Mouse (Mus musculus) liver, embryonic 14.5 days (tissue): ENCODE measurements around the gene Bub1b. TPM values are rescaled to one million over a fixed set of nuclear protein-coding genes. Genes with fewer than 3 reads are reported as not detected.

Experiments
- ATAC-seq: fragments of 200-750 bp; cut with Nextera tagmentation; 2 replicates; pipeline ENCODE4 v1.8.0; 2017; ENCODE audit warnings: moderate number of reproducible peaks, mild to moderate bottlenecking, moderate library complexity; ENCODE audit not compliant: insufficient read depth
- DNase-seq, 3 experiments: peaks; one replicate each; pipeline ENCODE4 v3.0.0-alpha.2; 2012 to 2013; ENCODE audit warnings: low read depth in 3 of 3, low spot score in 3 of 3
- H3K27ac ChIP-seq: fragments of 300-500 bp; sonication (generic); 2 replicates; pipeline ENCODE4 v1.5.1; 2014; ENCODE audit warnings: moderate library complexity, mild to moderate bottlenecking, control low read depth, inconsistent platforms
- H3K27me3 ChIP-seq: fragments of 300-500 bp; sonication (generic); 2 replicates; pipeline ENCODE4 v1.6.1; 2014; ENCODE audit warnings: mild to moderate bottlenecking, low read length, moderate library complexity; ENCODE audit not compliant: control insufficient read depth, insufficient read depth
- H3K36me3 ChIP-seq: fragments of 300-500 bp; sonication (generic); replicated peaks from 2 replicates; pipeline ENCODE4 v1.6.1; 2014; ENCODE audit warnings: low read depth; ENCODE audit not compliant: control insufficient read depth, insufficient read depth
- H3K4me1 ChIP-seq, 2 experiments: fragments of 200-500 bp in 1 of 2; fragments of 300-500 bp in 1 of 2; sonication (generic) in 1 of 2; replicated peaks; 2 replicates each; pipeline ENCODE4 v1.6.1; 2012 to 2014; ENCODE audit warnings: antibody characterized with exemption in 1 of 2, inconsistent platforms in 1 of 2, low read length in 1 of 2; ENCODE audit not compliant: control insufficient read depth in 2 of 2, insufficient read depth in 2 of 2
- H3K4me2 ChIP-seq: fragments of 300-500 bp; sonication (generic); 2 replicates; pipeline ENCODE4 v1.6.1; 2014; ENCODE audit warnings: low read depth, mild to moderate bottlenecking, control low read depth, moderate library complexity
- H3K4me3 ChIP-seq, 2 experiments: fragments of 200-500 bp in 1 of 2; fragments of 300-500 bp in 1 of 2; sonication (generic) in 1 of 2; 2 replicates each; pipeline ENCODE4 v1.5.1; 2012 to 2014; ENCODE audit warnings: low read depth in 2 of 2, low read length in 2 of 2, mild to moderate bottlenecking in 2 of 2, control low read depth in 1 of 2, inconsistent platforms in 1 of 2, moderate library complexity in 1 of 2; ENCODE audit not compliant: insufficient read depth in 1 of 2
- H3K9ac ChIP-seq: fragments of 300-500 bp; sonication (generic); replicated peaks from 2 replicates; pipeline ENCODE4 v1.6.1; 2014; ENCODE audit warnings: mild to moderate bottlenecking, control low read depth, moderate library complexity
- H3K9me3 ChIP-seq: fragments of 300-500 bp; sonication (generic); 2 replicates; pipeline ENCODE4 v1.6.1; 2016; ENCODE audit warnings: low read length, mixed read lengths; ENCODE audit not compliant: control insufficient read depth
- CTCF ChIP-seq: IDR thresholded peaks from 2 replicates; pipeline ENCODE4 v1.5.1; 2016; ENCODE audit warnings: antibody characterized with exemption, low read depth, control low read depth
- EP300 ChIP-seq: IDR thresholded peaks from 2 replicates; pipeline ENCODE4 v1.6.1; 2016; ENCODE audit warnings: antibody characterized with exemption, low read depth
- WGBS: fragments of 180-500 bp; shearing (Covaris S2); extraction: QIAGEN DNeasy Blood & Tissue Kit; methylation state at CpG from one replicate; pipeline ENCODE4 v1.1.7; 2014; ENCODE audit not compliant: insufficient replicate concordance; 5-methylcytosine and 5-hydroxymethylcytosine counted together
- polyA plus RNA-seq, 2 experiments: library from polyadenylated mRNA; depleted of rRNA in 1 of 2; stranded (reverse) in 1 of 2; unstranded in 1 of 2; fragments of >200 nt; fragmentation: Nextera tagmentation in 1 of 2; extraction: Ambion mirVana in 1 of 2; gene quantifications; 2 replicates each; pipeline versions ENCODE4 v1.2.1 to v1.2.3; 2012 to 2014

Gene Bub1b
- polyA plus RNA-seq, 2 experiments, result 33.6 to 40.2 TPM

DNA sequence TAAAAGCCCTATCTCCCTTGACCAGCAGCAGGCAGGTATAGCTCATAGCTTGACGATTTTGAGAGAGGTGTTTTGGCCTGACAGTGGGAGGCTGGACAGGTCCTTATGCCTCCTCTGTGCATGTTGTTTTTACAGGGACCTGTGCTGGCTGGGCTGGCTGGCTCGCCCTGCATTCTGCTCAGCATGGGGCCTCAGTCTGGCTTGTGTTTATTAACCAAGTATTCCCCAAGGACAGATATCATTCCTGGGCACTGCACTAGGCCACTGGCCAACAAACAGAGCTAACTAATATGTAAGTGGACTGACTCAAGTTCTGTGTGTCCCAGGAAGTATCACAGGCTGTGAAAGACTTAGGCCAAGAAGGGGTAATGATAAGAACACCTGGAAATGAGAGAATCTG lies 71.8 kb downstream of the Bub1b start:
- no peak for DNase-seq
- Histone ChIP-seq H3K36me3 (no peaks in the 10 kb centered on the region), H3K4me3 (no peak overlapping the region), H3K9me3 (no peaks in the 10 kb centered on the region), H3K4me1 (peaks cover 0 to 5% of the 10 kb centered on the region in 2 experiments; a peak in 1 of 4 replicates), H3K27me3 (peaks cover 2% of the 10 kb centered on the region; the same call in 1 of the 2 replicates), H3K27ac (no peak overlapping the region), H3K9ac (no peak overlapping the region), H3K4me2 (no peak overlapping the region)
- 36% methylated on average over 2 of the region's 2 CpGs for WGBS
- TF ChIP-seq CTCF, result no peak
- TF ChIP-seq EP300, result no peak
- no peak for ATAC-seq

GRCm38 (mm10) chr2:118671728-118672127 lies 73.7 kb downstream of the Bub1b start:
- WGBS, result 47% methylated on average over 1 of the region's 1 CpGs
- no peak for DNase-seq
- H3K9me3 ChIP-seq, result no peaks in the 10 kb centered on the region
- no peaks in the 10 kb centered on the region for H3K36me3 ChIP-seq
- H3K4me1 ChIP-seq, result peaks cover 0 to 5% of the 10 kb centered on the region in 2 experiments; a peak in 1 of 4 replicates
- H3K9ac ChIP-seq, result no peak overlapping the region
- H3K4me2 ChIP-seq, result no peak overlapping the region
- TF ChIP-seq CTCF, result no peak
- no peak for TF ChIP-seq EP300
- H3K27me3 ChIP-seq, result peaks cover 19% of the 10 kb centered on the region
- no peak for ATAC-seq
- no peak overlapping the region for H3K4me3 ChIP-seq
- no peak overlapping the region for H3K27ac ChIP-seq

DNA sequence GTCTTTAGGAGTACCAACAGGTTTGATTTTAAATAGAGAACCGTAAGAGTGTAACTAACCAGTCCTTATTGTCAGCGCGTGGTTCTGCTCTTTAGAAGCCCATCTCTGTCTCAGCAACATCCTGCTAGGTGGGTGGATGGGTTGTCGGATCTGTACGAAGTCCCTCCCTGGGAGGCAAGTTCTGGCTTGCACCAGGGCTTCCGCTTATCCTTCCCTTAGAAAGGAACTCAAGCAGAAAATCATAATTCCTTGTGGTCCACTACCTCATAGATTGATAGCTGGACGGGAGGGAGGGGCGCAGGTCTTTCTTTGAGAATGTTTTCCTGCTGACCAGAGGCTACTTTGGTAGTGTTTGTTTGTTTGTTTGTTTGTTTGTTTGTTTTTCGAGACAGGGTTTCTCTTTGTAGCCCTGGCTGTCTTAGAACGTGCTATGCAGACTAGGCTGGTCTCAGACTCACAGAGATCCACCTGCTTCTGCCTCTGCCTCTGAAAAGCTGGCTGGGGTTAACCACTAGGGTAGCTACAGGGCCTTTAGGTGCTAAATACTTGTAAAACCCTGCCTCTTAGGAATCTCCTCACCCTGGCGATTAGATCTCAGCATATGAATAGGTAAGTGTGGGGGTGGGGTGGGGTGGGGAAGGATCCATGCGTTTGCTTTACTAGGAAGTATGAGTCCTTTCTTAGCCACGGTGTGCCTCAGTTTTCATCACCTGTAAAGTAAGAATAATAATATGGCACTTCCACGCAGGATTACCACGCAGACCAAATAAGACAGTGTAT lies 75.9 kb downstream of the Bub1b start:
- H3K27me3 ChIP-seq, result peaks cover 35% of the 10 kb centered on the region
- no peak for TF ChIP-seq EP300
- no peak for TF ChIP-seq CTCF

DNA sequence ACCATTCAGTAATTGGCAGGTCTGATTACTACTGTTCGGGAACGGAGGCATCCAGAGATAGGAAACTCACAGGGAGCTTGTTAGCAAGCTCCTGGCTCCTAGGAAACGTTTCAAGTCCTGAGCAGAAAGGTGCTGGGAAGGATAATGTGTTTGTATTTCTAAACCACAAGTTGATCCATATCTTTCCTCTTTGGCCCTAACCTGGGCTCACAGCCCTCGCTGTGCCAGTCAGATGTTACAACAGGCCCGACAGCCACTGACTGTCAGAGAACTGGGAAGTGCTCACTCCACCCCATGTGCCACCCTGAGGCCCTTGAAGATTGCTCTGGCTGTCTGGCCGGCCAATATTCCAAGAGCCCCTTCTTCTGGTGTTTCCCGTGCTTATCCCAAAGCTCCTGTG lies 76.5 kb downstream of the Bub1b start:
- peaks cover 3 to 6% of the 10 kb centered on the region in 2 experiments for H3K4me1 ChIP-seq
- DNase-seq, result no peak
- H3K4me3 ChIP-seq, result no peak overlapping the region
- peaks cover 35% of the 10 kb centered on the region for H3K27me3 ChIP-seq
- H3K36me3 ChIP-seq, result no peaks in the 10 kb centered on the region
- TF ChIP-seq EP300 (no peak), CTCF (no peak)
- no peak for ATAC-seq
- no peak overlapping the region for H3K9ac ChIP-seq
- H3K27ac ChIP-seq, result no peak overlapping the region
- 19% methylated on average over 7 of the region's 7 CpGs for WGBS
- H3K4me2 ChIP-seq, result no peak overlapping the region
- H3K9me3 ChIP-seq, result no peaks in the 10 kb centered on the region

More for the DNA sequence above, 75.9 kb downstream of the Bub1b start:
- DNase-seq (no peak), ATAC-seq (no peak)
- 32% methylated on average over 15 of the region's 15 CpGs for WGBS
- H3K4me1 ChIP-seq, result peaks cover 3 to 6% of the 10 kb centered on the region in 2 experiments
- H3K36me3 ChIP-seq, result no peaks in the 10 kb centered on the region
- H3K4me2 ChIP-seq, result no peak overlapping the region
- no peak overlapping the region for H3K9ac ChIP-seq
- H3K9me3 ChIP-seq, result no peaks in the 10 kb centered on the region
- no peak overlapping the region for H3K27ac ChIP-seq
- no peak overlapping the region for H3K4me3 ChIP-seq

DNA sequence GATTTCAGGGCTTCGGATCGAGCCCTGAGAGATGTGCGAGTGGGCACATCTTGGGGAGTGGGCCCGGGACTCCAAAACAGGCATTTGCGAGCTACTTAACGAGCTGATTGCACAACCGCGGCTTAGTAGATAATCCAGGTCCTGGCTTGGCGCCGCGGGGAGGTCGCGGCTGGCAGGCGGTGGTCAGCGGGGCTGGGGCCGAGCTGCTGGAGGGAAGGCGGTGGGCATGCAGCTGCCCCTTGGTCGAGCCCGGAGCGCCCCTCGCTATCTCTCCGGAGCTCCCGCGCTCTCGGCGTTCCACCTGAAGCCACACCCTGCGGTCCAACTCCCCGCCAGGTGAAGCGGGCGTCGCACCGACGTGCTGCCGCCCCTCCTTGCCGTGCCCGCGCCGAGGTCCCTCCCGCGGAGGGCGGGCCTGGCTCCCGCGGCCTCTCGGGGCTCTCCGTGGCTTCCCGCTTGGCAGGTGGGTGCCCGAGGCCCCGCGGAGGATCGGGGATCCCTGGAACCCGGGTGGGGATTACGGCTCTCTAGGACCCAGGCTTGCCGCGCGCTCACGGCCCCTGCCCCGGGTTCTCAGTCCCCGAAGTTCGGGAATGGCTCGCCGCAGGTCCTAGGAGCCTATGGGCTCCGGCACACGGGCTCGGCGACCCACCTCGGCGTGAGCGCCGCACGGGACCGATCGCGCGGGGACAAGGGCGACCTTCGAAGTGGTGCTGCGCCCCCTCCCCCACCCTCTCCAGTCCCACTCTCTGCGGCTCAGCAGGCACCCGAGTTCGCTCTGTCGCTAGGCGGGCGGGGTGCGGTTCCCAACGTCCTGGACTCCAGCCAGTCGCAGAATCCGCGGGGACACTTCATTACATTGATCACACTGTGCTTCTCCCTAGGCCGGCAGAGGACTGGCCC lies 79.1 kb downstream of the Bub1b start:
- 2% methylated on average over 85 of the region's 89 CpGs for WGBS
- Histone ChIP-seq H3K9me3 (no peaks in the 10 kb centered on the region), H3K27me3 (peaks cover 35% of the 10 kb centered on the region), H3K36me3 (no peaks in the 10 kb centered on the region), H3K9ac (peak overlapping the region; percentile 40), H3K27ac (no peak overlapping the region), H3K4me1 (peaks cover 3 to 6% of the 10 kb centered on the region in 2 experiments), H3K4me2 (peak overlapping the region; percentile 86), H3K4me3 (peak overlapping the region; percentile 34 to 54)
- DNase-seq (no peak), ATAC-seq (peak; percentile 53; the same call in 1 of the 2 replicates)
- TF ChIP-seq CTCF (no peak), EP300 (no peak)
